Mouse (Mus musculus) cortical plate, adult 2 months (tissue): Measurements from ENCODE around the gene Zmym6. TPM values are rescaled to one million over a fixed set of nuclear protein-coding genes. Genes with fewer than 3 reads are reported as not detected.

ENCODE experiments used
- H3K27ac ChIP-seq: fragments of 200-500 bp; 2 replicates; pipeline ENCODE4 v1.5.1; 2012; ENCODE audit warnings: low read length, control low read depth, inconsistent platforms; ENCODE audit not compliant: insufficient read depth
- H3K4me1 ChIP-seq: fragments of 200-500 bp; 2 replicates; pipeline ENCODE4 v1.6.1; 2011; ENCODE audit warnings: low read length; ENCODE audit not compliant: control insufficient read depth, insufficient read depth
- H3K4me3 ChIP-seq: fragments of 200-500 bp; 2 replicates; pipeline ENCODE4 v1.5.1; 2011; ENCODE audit warnings: mild to moderate bottlenecking, low read length, control low read depth; ENCODE audit not compliant: insufficient read depth
- CTCF ChIP-seq: fragments of 200-500 bp; IDR thresholded peaks from 2 replicates; pipeline ENCODE4 v1.5.1; 2011; ENCODE audit warnings: mild to moderate bottlenecking, control low read depth, low read length; ENCODE audit not compliant: insufficient read depth; ENCODE audit errors: extremely low read depth
- POLR2A ChIP-seq: fragments of 200-500 bp; IDR thresholded peaks from 2 replicates; pipeline ENCODE4 v1.6.1; 2011; ENCODE audit warnings: mild to moderate bottlenecking, low read length, control low read depth; ENCODE audit not compliant: insufficient read depth; ENCODE audit errors: extremely low read depth
- polyA plus RNA-seq: library from polyadenylated mRNA; depleted of rRNA; stranded (reverse); fragments of >200 nt; gene quantifications from 2 replicates; pipeline ENCODE4 v1.2.3, GENCODE M21; 2012

Gene Zmym6
- polyA plus RNA-seq, 1 experiment = 40.3 TPM

DNA sequence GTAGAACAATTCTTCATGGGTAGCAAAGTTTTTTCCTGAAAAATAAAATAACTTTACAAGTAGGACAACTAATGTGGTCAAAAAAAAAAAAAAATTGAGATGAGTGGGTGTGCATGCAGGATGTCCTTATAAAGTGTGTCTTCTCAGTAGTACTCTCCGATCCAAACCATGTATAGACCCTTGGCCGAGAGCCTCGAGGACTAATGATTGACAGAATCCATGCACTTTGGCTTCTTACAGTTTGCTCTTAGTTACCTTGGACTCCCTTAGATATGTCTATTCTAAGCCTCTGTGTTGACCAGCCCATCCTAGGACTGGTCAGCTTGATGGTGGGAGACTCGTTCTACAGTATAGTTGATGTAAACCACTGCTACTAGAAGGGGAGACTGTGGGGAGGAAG, 30.4 kb downstream of the Zmym6 start:
- no peak for TF ChIP-seq POLR2A
- H3K4me1 ChIP-seq = no peaks in the 10 kb centered on the region
- H3K27ac ChIP-seq = no peak overlapping the region
- H3K4me3 ChIP-seq = no peak overlapping the region

DNA sequence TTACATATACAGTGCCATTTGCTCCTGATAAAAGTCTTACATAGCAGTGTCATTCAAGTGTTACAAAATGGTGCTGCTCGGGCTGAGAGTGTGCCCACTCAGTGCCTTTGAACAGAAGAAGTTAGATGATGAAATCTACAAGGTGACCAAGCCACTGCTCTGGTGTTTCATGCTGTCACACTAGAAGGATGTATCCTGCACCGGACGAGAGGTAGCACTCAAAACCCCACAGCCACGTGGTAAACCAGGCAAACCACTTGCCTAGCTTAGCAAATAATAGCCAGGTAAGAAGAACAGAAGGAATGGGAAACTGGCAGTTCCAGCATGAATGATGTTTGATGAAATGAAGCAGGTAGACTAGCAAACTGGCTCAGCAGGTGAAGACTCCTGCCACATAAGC, 33.4 kb downstream of the Zmym6 start:
- no peak overlapping the region for H3K4me3 ChIP-seq
- H3K4me1 ChIP-seq = no peaks in the 10 kb centered on the region
- H3K27ac ChIP-seq = no peak overlapping the region
- TF ChIP-seq CTCF (no peak), POLR2A (no peak)

DNA sequence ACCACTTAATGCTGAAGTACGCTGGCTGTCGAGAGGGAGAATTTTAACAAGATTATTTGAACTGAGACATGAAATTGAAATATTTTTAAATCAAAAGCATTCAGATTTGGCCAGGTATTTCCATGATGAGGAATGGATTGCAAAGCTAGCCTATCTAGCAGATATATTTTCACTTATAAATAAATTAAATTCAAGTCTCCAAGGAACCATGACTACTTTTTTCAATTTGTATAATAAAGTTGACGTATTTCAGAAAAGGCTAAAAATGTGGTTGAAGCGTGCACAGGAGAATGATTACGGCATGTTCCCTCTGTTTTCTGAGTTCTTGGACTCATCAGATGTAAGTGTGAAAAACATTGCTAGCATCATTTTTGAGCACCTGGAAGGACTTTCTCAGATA, 46.2 kb downstream of the Zmym6 start, which contains the start of gene Tmem35b:
TSS of gene Tmem35b (plus strand) at position 301 of the 400 bp plus-strand sequence.
- no peak within 1 kb of the TSS for H3K27ac ChIP-seq
- TF ChIP-seq POLR2A (no peak), CTCF (no peak)
- no peak within 1 kb of the TSS for H3K4me3 ChIP-seq
- H3K4me1 ChIP-seq = no peaks in the 10 kb centered on the region

DNA sequence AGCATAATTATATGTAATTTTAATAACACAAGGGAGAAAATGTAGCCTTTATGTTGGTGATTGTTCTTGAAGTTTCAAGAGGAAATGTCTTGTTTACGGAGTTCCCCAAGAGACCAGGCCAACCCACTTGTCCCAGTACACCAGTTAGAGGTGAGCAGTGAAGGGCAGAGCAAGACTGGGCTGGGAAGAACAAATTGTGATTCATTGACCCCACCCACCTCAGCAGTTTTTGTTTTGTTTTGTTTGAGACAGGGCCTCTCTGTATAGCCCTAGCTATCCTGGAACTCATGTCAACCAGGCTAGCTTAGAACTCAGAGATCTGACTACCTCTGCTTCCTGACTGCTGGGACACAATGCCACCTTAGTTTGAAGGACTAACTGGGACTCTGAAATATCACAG, 47.1 kb downstream of the Zmym6 start:
- no peak overlapping the region for H3K27ac ChIP-seq
- TF ChIP-seq POLR2A (no peak), CTCF (no peak)
- no peaks in the 10 kb centered on the region for H3K4me1 ChIP-seq
- no peak overlapping the region for H3K4me3 ChIP-seq

DNA sequence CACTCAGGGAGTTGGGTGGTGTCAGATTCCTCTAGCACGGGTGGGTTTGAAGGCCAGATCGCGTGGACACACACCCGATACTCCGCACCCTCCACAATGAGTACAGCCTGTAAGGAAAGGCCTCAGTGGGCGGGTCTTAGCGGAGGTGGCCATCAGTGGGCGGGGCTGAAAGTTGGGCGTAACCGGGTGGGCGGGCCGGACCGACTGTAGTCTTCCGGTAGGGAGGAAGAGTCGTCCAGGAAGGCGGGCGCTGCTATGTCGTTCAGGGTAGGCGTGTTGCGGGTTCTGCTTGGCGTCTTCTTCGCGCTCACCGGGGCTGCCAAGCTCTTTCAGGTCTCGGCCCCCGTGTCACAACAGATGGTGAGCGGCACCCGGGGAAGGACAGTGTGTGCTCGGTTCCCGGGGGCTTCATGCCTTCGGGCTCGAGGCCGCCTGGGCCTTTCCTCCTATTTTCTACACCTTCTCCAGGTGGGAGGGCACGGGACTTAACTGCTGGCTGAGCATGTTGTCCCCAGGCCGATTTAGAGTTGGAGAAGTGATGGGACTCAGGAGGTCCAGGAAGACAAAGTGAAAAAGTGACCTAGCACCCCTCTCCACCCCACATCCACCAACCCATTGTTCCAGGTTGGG, 48.8 kb downstream of the Zmym6 start:
- TF ChIP-seq CTCF (no peak), POLR2A (no peak)
- Histone ChIP-seq H3K27ac (no peak overlapping the region), H3K4me1 (no peaks in the 10 kb centered on the region), H3K4me3 (peak overlapping the region; percentile 32)

DNA sequence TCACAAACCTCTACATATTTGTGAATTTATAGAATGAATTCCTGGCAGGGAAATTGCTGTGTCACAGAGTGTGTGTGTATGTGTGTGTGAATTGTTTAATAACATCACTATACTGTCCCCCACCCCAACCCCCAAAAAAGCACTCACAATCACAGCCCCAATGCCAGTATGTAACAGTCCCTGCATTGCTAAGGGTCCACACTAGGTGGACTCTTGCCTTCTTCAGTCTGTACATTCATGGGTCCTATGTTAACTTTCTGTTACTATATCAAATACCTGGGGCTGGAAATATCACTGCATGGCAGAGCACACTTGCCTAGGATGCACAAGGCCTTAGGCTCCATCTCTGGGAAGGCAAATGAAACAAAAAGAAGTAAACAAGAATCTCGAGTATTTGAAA, 57.5 kb downstream of the Zmym6 start:
- TF ChIP-seq CTCF = no peak
- no peak for TF ChIP-seq POLR2A
- no peak overlapping the region for H3K4me3 ChIP-seq
- no peaks in the 10 kb centered on the region for H3K4me1 ChIP-seq
- no peak overlapping the region for H3K27ac ChIP-seq

DNA sequence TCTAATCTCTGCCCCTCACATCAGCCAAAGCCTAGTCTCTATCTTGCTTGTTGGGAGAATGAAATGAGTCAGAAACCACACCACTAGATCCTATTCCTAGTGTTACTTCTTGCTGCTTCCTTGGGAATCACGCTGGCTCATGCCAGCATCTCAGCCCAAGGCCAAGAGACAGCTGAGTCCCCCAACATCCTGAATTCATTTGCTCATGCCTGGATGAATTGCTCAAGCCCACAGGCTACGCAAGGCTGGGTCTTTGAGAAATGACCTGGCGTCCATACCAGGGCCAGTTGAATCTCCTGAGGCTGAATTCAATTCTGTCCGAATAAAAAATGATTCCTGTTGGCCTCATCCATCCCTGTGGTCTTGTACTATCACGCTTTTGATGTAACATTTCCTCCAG, 60.4 kb downstream of the Zmym6 start:
- TF ChIP-seq CTCF (no peak), POLR2A (no peak)
- Histone ChIP-seq H3K4me3 (no peak overlapping the region), H3K4me1 (no peaks in the 10 kb centered on the region), H3K27ac (no peak overlapping the region)

DNA sequence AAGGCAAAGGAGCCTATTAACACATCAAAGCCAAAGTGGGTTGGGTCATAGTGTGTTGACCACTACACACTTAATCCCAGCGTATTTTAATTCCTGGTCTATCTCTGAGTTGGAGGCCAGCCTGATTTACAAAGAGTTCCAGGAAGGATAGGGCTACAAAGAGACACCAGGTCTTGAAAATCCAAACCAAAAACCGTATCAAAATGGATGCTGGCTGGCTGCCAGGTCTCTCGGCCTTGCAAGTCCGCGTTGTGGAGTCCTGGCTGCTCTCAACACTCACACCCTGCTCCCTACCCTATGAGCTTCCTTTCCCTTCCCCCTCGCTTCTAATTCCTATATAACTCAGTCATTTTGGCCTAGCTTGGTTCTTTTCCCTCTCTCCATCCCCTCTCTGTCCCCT, 61.3 kb downstream of the Zmym6 start:
- no peak overlapping the region for H3K27ac ChIP-seq
- no peak overlapping the region for H3K4me3 ChIP-seq
- H3K4me1 ChIP-seq = no peaks in the 10 kb centered on the region
- no peak for TF ChIP-seq CTCF
- TF ChIP-seq POLR2A = no peak

DNA sequence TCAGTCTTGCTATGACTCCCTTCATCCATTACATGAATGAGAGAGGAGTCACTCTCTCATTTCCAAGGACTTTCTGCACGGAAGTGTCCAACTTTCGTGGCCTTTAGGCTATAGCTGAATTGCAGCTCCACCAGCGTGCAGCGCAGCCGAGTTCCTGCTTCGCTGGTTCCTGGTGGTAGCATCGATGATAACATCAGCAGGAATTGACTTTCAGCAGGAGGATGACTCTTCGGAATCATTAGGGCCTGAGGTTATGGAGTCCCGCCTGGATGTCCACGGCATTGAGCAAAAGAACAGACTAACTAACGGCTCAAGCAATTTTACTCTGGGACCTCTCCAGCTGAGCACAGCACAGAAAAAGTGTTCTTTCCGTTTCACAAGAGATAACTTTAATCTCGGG, 72.8 kb downstream of the Zmym6 start:
- H3K27ac ChIP-seq = no peak overlapping the region
- TF ChIP-seq POLR2A (no peak), CTCF (no peak)
- no peaks in the 10 kb centered on the region for H3K4me1 ChIP-seq
- no peak overlapping the region for H3K4me3 ChIP-seq

DNA sequence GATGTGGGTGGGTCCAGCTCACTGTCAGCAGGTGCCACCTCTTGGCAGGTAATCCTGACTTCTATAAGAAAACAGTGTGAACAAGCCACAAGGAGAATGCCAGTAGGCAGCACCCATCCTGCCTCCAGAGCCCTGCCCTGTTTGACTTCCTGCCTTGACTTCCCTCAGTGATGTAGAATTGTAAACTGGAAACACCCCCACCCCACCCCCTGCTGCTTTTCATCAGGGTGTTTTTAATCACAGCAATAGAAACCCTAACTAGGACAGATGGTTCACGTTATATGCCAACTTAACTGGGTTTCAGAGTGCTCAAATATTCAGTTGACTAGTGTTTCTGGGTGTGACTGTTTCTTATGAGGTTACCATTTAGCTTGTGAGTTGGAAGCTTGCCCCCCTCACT, 76.2 kb downstream of the Zmym6 start:
- H3K27ac ChIP-seq = no peak overlapping the region
- TF ChIP-seq CTCF = no peak
- TF ChIP-seq POLR2A = no peak
- no peaks in the 10 kb centered on the region for H3K4me1 ChIP-seq
- no peak overlapping the region for H3K4me3 ChIP-seq

DNA sequence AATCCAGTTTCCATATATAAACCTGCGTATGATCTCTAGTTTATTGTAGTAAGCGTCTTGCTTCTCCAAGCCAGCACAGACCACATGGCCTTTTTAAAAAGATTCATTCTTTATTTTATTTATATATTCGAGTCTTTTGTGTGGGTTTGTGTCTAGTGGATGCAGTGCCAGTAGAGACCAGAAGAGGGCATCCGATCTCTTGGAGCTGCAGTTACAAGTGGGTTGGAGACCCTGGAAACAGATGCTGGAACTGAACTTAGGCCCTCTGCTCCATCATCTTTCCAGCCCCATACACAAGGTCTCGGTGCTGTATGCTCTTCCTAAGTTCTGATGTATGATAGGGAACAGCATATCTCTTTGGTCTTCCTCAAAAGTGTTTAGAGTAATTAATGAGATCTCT, 78.6 kb downstream of the Zmym6 start:
- no peak overlapping the region for H3K4me3 ChIP-seq
- no peaks in the 10 kb centered on the region for H3K4me1 ChIP-seq
- TF ChIP-seq POLR2A (no peak), CTCF (no peak)
- no peak overlapping the region for H3K27ac ChIP-seq
